Mouse (Mus musculus) liver, embryonic 15.5 days (tissue): ENCODE results near the gene Tenm4. TPM values are rescaled to one million over a fixed set of nuclear protein-coding genes. Genes with fewer than 3 reads are reported as not detected.

Source experiments
- ATAC-seq: fragments of 200-750 bp; cut with Nextera tagmentation; 2 replicates; pipeline ENCODE4 v1.8.0; 2017; ENCODE audit warnings: moderate number of reproducible peaks, mild to moderate bottlenecking, moderate library complexity; ENCODE audit not compliant: insufficient read depth
- H3K27ac ChIP-seq: fragments of 300-500 bp; sonication (generic); replicated peaks from 2 replicates; pipeline ENCODE4 v1.5.1; 2015; ENCODE audit warnings: mild to moderate bottlenecking, inconsistent platforms
- H3K27me3 ChIP-seq: fragments of 300-500 bp; sonication (generic); 2 replicates; pipeline ENCODE4 v1.6.1; 2015; ENCODE audit warnings: mild to moderate bottlenecking, inconsistent platforms
- H3K36me3 ChIP-seq: fragments of 300-500 bp; sonication (generic); replicated peaks from 2 replicates; pipeline ENCODE4 v1.6.1; 2015; ENCODE audit warnings: moderate library complexity, mild to moderate bottlenecking, inconsistent platforms
- H3K4me1 ChIP-seq: fragments of 300-500 bp; sonication (generic); replicated peaks from 2 replicates; pipeline ENCODE4 v1.6.1; 2015; ENCODE audit warnings: inconsistent platforms
- H3K4me2 ChIP-seq: fragments of 300-500 bp; sonication (generic); 2 replicates; pipeline ENCODE4 v1.6.1; 2015; ENCODE audit warnings: moderate library complexity, mild to moderate bottlenecking, inconsistent platforms
- H3K4me3 ChIP-seq: fragments of 300-500 bp; sonication (generic); replicated peaks from 2 replicates; pipeline ENCODE4 v1.5.1; 2015; ENCODE audit warnings: mild to moderate bottlenecking, inconsistent platforms
- H3K9ac ChIP-seq: fragments of 300-500 bp; sonication (generic); 2 replicates; pipeline ENCODE4 v1.6.1; 2015; ENCODE audit warnings: moderate library complexity, mild to moderate bottlenecking, inconsistent platforms
- H3K9me3 ChIP-seq: fragments of 300-500 bp; sonication (generic); replicated peaks from 2 replicates; pipeline ENCODE4 v1.6.1; 2016; ENCODE audit warnings: inconsistent platforms
- WGBS: fragments of 180-500 bp; shearing (Covaris S2); methylation state at CpG from one replicate; pipeline ENCODE4 v1.1.7; 2015; ENCODE audit warnings: mixed read lengths; ENCODE audit not compliant: insufficient replicate concordance; 5-methylcytosine and 5-hydroxymethylcytosine counted together
- polyA plus RNA-seq: library from polyadenylated mRNA; unstranded; fragments of >200 nt; fragmentation: Nextera tagmentation; extraction: Ambion mirVana; gene quantifications from 2 replicates; pipeline ENCODE4 v1.2.1, GENCODE M21; 2015

Tenm4 gene
- polyA plus RNA-seq, 1 experiment from 2014 or later: 0.69 TPM

- Histone ChIP-seq H3K9ac (no peak overlapping the region), H3K9me3 (no peaks in the 10 kb centered on the region), H3K27me3 (no peaks in the 10 kb centered on the region), H3K4me2 (no peak overlapping the region), H3K27ac (no peak overlapping the region), H3K4me3 (no peak overlapping the region), H3K36me3 (no peaks in the 10 kb centered on the region), H3K4me1 (no peaks in the 10 kb centered on the region)
- WGBS: 82% methylated on average over 2 of the region's 2 CpGs
- ATAC-seq: no peak
These were observed 506.0 kb downstream of the Tenm4 start for GRCm38 (mm10) chr7:96677082-96677481.

GRCm38 (mm10) chr7:96678236-96678635 lies 507.2 kb downstream of the Tenm4 start:
- ATAC-seq: no peak
- H3K4me3 ChIP-seq: no peak overlapping the region

GRCm38 (mm10) chr7:96679746-96680145 lies 508.7 kb downstream of the Tenm4 start:
- Histone ChIP-seq H3K4me2 (no peak overlapping the region), H3K36me3 (no peaks in the 10 kb centered on the region), H3K4me1 (no peaks in the 10 kb centered on the region), H3K9me3 (no peaks in the 10 kb centered on the region), H3K27me3 (no peaks in the 10 kb centered on the region), H3K9ac (no peak overlapping the region), H3K4me3 (no peak overlapping the region), H3K27ac (no peak overlapping the region)
- WGBS: 51% methylated on average over 1 of the region's 1 CpGs
- ATAC-seq: no peak

More at GRCm38 (mm10) chr7:96678236-96678635, 507.2 kb downstream of the Tenm4 start:
- Histone ChIP-seq H3K4me1 (no peaks in the 10 kb centered on the region), H3K27me3 (no peaks in the 10 kb centered on the region), H3K9me3 (no peaks in the 10 kb centered on the region), H3K36me3 (no peaks in the 10 kb centered on the region), H3K27ac (no peak overlapping the region), H3K4me2 (no peak overlapping the region), H3K9ac (no peak overlapping the region)
- WGBS: 61% methylated on average over 4 of the region's 4 CpGs

GRCm38 (mm10) chr7:96680405-96680804 lies 509.4 kb downstream of the Tenm4 start:
- H3K4me2 ChIP-seq: no peak overlapping the region
- no peak overlapping the region for H3K9ac ChIP-seq
- no peak overlapping the region for H3K4me3 ChIP-seq
- H3K36me3 ChIP-seq: no peaks in the 10 kb centered on the region
- no peaks in the 10 kb centered on the region for H3K4me1 ChIP-seq
- H3K27me3 ChIP-seq: no peaks in the 10 kb centered on the region
- no peaks in the 10 kb centered on the region for H3K9me3 ChIP-seq
- 57% methylated on average over 5 of the region's 5 CpGs for WGBS
- no peak overlapping the region for H3K27ac ChIP-seq
- no peak for ATAC-seq

GRCm38 (mm10) chr7:96681808-96682207 lies 510.8 kb downstream of the Tenm4 start:
- WGBS: 69% methylated on average over 4 of the region's 4 CpGs
- no peak for ATAC-seq

GRCm38 (mm10) chr7:96688141-96688540 lies 517.1 kb downstream of the Tenm4 start:
- H3K9me3 ChIP-seq: no peaks in the 10 kb centered on the region
- H3K27me3 ChIP-seq: no peaks in the 10 kb centered on the region
- no peak overlapping the region for H3K27ac ChIP-seq
- H3K4me3 ChIP-seq: no peak overlapping the region
- no peak for ATAC-seq
- WGBS: 46% methylated on average over 3 of the region's 3 CpGs
- H3K4me2 ChIP-seq: no peak overlapping the region
- H3K9ac ChIP-seq: no peak overlapping the region
- H3K4me1 ChIP-seq: no peaks in the 10 kb centered on the region
- no peaks in the 10 kb centered on the region for H3K36me3 ChIP-seq

More at GRCm38 (mm10) chr7:96681808-96682207, 510.8 kb downstream of the Tenm4 start:
- H3K27ac ChIP-seq: no peak overlapping the region
- no peak overlapping the region for H3K4me2 ChIP-seq
- no peak overlapping the region for H3K4me3 ChIP-seq
- H3K9ac ChIP-seq: no peak overlapping the region
- H3K27me3 ChIP-seq: no peaks in the 10 kb centered on the region
- no peaks in the 10 kb centered on the region for H3K36me3 ChIP-seq
- H3K4me1 ChIP-seq: no peaks in the 10 kb centered on the region
- H3K9me3 ChIP-seq: no peaks in the 10 kb centered on the region

- H3K27me3 ChIP-seq: no peaks in the 10 kb centered on the region
- H3K4me2 ChIP-seq: no peak overlapping the region
- H3K36me3 ChIP-seq: no peaks in the 10 kb centered on the region
- no peak overlapping the region for H3K9ac ChIP-seq
- no peak overlapping the region for H3K4me3 ChIP-seq
- H3K27ac ChIP-seq: no peak overlapping the region
- no peaks in the 10 kb centered on the region for H3K9me3 ChIP-seq
- H3K4me1 ChIP-seq: peaks cover 40% of the 10 kb centered on the region
- WGBS: 46% methylated on average over 8 of the region's 8 CpGs
- no peak for ATAC-seq
These were observed 530.2 kb downstream of the Tenm4 start for GRCm38 (mm10) chr7:96701097-96701845.

- Histone ChIP-seq H3K27ac (no peak overlapping the region), H3K27me3 (no peaks in the 10 kb centered on the region), H3K36me3 (no peaks in the 10 kb centered on the region), H3K4me1 (peaks cover 44% of the 10 kb centered on the region), H3K4me2 (no peak overlapping the region), H3K4me3 (no peak overlapping the region), H3K9ac (no peak overlapping the region), H3K9me3 (no peaks in the 10 kb centered on the region)
- no peak for ATAC-seq
- WGBS: 43% methylated on average over 16 of the region's 16 CpGs
These were observed 532.9 kb downstream of the Tenm4 start for GRCm38 (mm10) chr7:96703958-96704357.

GRCm38 (mm10) chr7:96705307-96706129 lies 534.5 kb downstream of the Tenm4 start:
- peaks cover 44% of the 10 kb centered on the region for H3K4me1 ChIP-seq
- no peaks in the 10 kb centered on the region for H3K36me3 ChIP-seq
- H3K4me3 ChIP-seq: peak overlapping the region; percentile 20; the same call in 1 of the 2 replicates
- H3K27ac ChIP-seq: peak overlapping the region; percentile 77
- peak; percentile 99 for ATAC-seq
- WGBS: 31% methylated on average over 8 of the region's 8 CpGs
- peak overlapping the region; percentile 57 for H3K4me2 ChIP-seq
- H3K9ac ChIP-seq: no peak overlapping the region
- H3K27me3 ChIP-seq: no peaks in the 10 kb centered on the region
- no peaks in the 10 kb centered on the region for H3K9me3 ChIP-seq

- ATAC-seq: no peak
- WGBS: 77% methylated on average over 7 of the region's 7 CpGs
These were observed 535.5 kb downstream of the Tenm4 start for GRCm38 (mm10) chr7:96706531-96706930.

GRCm38 (mm10) chr7:96707112-96707511 lies 536.1 kb downstream of the Tenm4 start:
- no peak overlapping the region for H3K4me3 ChIP-seq
- H3K9me3 ChIP-seq: no peaks in the 10 kb centered on the region
- no peaks in the 10 kb centered on the region; the same call in 1 of the 2 replicates for H3K27me3 ChIP-seq
- ATAC-seq: no peak
- peaks cover 31% of the 10 kb centered on the region for H3K4me1 ChIP-seq
- H3K36me3 ChIP-seq: no peaks in the 10 kb centered on the region
- 76% methylated on average over 2 of the region's 2 CpGs for WGBS
- H3K27ac ChIP-seq: no peak overlapping the region
- H3K9ac ChIP-seq: no peak overlapping the region
- H3K4me2 ChIP-seq: no peak overlapping the region

More at GRCm38 (mm10) chr7:96706531-96706930, 535.5 kb downstream of the Tenm4 start:
- no peaks in the 10 kb centered on the region; the same call in 1 of the 2 replicates for H3K27me3 ChIP-seq
- no peak overlapping the region for H3K4me2 ChIP-seq
- H3K9me3 ChIP-seq: no peaks in the 10 kb centered on the region
- no peaks in the 10 kb centered on the region for H3K36me3 ChIP-seq
- H3K9ac ChIP-seq: no peak overlapping the region
- H3K4me1 ChIP-seq: peaks cover 37% of the 10 kb centered on the region
- H3K4me3 ChIP-seq: no peak overlapping the region
- H3K27ac ChIP-seq: no peak overlapping the region
